Mouse (Mus musculus) duodenum, adult 2 months (tissue): Measurements from ENCODE around the gene Samd15. TPM values are rescaled to one million over a fixed set of nuclear protein-coding genes. Genes with fewer than 3 reads are reported as not detected.

ENCODE experiments used
- polyA plus RNA-seq: library from polyadenylated mRNA; depleted of rRNA; stranded (reverse); fragments of >200 nt; gene quantifications from 2 replicates; pipeline ENCODE4 v1.2.3, GENCODE M21; 2012; ENCODE audit warnings: low replicate concordance; rRNA removed

The Samd15 gene
- not detected in 2 replicates for polyA plus RNA-seq

GRCm38 (mm10) chr12:87199206-87199972 is at the start of gene Samd15:
TSS of gene Samd15 (plus strand) at chr12:87199723.

DNA sequence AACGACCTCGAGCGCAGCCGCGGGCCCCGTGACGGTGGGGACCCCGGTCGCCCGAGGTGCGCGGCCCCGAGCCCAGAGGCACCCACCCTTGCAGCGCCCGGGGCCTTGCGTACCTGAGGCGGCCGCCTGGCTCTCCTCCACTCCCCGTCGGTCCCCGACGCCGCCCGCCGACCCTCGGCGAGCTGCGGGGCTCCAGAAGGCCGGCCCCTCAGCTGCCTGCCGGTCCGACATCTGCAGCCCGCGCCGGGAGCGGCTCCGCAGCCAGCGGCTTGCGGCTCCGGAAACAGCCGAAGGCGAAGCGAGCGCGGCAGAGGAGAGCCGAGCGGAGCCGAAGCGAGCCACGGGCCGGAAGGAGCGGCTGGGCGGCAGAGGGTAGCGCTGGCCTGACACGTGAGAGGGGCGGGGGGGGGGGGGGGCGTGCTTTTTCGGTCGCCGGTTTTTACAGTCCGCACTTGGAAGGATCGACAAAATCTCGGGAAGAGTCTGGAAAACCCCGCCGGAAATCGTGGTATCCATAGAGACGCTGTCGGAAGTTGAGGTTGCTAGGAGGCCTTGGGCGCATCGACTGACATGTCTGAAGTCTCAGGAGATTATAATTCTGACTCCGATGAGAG is 557 bp downstream of the Samd15 start, which contains the start of gene Tmed8:
Gene Tmed8 (minus strand): TSS at position 482 of the 614 bp plus-strand sequence.

DNA sequence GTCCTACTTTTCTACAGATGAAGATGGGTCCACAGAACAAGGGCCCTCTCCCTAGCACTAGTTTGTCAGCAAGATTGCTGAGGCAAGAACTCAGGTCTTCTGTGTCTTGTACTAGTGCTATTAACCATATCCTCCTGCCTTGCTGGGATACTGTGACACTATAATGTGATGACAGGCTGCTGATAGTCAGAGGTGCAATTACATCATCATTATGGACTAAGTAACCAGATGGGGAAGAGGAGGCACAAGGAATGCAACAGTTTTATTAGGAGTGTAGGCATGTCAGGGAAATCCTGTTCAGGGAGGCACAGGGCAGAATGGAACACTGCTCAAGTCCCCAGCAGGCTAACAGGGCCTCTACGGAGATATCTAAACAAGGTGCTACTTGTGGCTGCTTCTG is 39.1 kb downstream of the Samd15 start, which contains the start of gene Noxred1:
Gene Noxred1 (minus strand): TSS at position 101 of the 400 bp plus-strand sequence.

Other genes starting within 250 kb of the Samd15 start
- gene Zdhhc22, start 209.3 kb upstream of the Samd15 start, polyA plus RNA-seq, result not detected in 2 replicates
- gene Tmem63c, start 178.4 kb upstream of the Samd15 start, polyA plus RNA-seq, result 0.09 and 0.28 TPM in 2 replicates
- gene Ngb, start 97.2 kb upstream of the Samd15 start, polyA plus RNA-seq, result 3.3 and 3.7 TPM in 2 replicates
- gene Gstz1, start 52.6 kb upstream of the Samd15 start, polyA plus RNA-seq, result 31.7 and 33.0 TPM in 2 replicates
- 4.8 and 7.1 TPM in 2 replicates for gene Pomt2, start 51.8 kb upstream of the Samd15 start, polyA plus RNA-seq
- gene Tmed8, start 731 bp downstream of the Samd15 start, polyA plus RNA-seq, result 0.31 and 0.55 TPM in 2 replicates
- gene Noxred1, start 39.0 kb downstream of the Samd15 start, polyA plus RNA-seq, result 0.08 and 0.82 TPM in 2 replicates
- 15.0 and 21.8 TPM in 2 replicates for gene Vipas39, start 66.5 kb downstream of the Samd15 start, polyA plus RNA-seq
- gene Ahsa1, start 66.8 kb downstream of the Samd15 start, polyA plus RNA-seq, result 16.8 and 18.5 TPM in 2 replicates
- 0.14 and 0.50 TPM in 2 replicates for gene Ism2, start 100.0 kb downstream of the Samd15 start, polyA plus RNA-seq
- 13.2 and 22.4 TPM in 2 replicates for gene Sptlc2, start 188.6 kb downstream of the Samd15 start, polyA plus RNA-seq
- 1.3 and 3.9 TPM in 2 replicates for gene Slirp, start 244.2 kb downstream of the Samd15 start, polyA plus RNA-seq
- gene Alkbh1, start 244.3 kb downstream of the Samd15 start, polyA plus RNA-seq, result 7.4 and 8.3 TPM in 2 replicates